Mouse (Mus musculus) intestine, postnatal 0 days (tissue): Measurements from ENCODE around the gene Crlf3. TPM values are rescaled to one million over a fixed set of nuclear protein-coding genes. Genes with fewer than 3 reads are reported as not detected.
"Not testable (repeated sequence)": the region's sequence is repeated elsewhere in the genome, so short reads cannot be mapped to it uniquely, and the experiment has no call there.

ENCODE experiments used
- ATAC-seq: fragments of 200-750 bp; cut with Nextera tagmentation; 2 replicates; pipeline ENCODE4 v1.8.0; 2017; ENCODE audit warnings: mild to moderate bottlenecking, moderate TSS enrichment, moderate library complexity
- H3K27ac ChIP-seq: fragments of 300-500 bp; sonication (generic); 2 replicates; pipeline ENCODE4 v1.5.1; 2014; ENCODE audit warnings: mild to moderate bottlenecking, low read depth, low read length, moderate library complexity
- H3K27me3 ChIP-seq: fragments of 300-500 bp; sonication (generic); replicated peaks from 2 replicates; pipeline ENCODE4 v1.6.1; 2014; ENCODE audit warnings: low read length, mixed read lengths; ENCODE audit not compliant: control insufficient read depth, insufficient read depth
- H3K36me3 ChIP-seq: fragments of 300-500 bp; sonication (generic); 2 replicates; pipeline ENCODE4 v1.6.1; 2014; ENCODE audit warnings: mild to moderate bottlenecking, moderate library complexity; ENCODE audit not compliant: control insufficient read depth, insufficient read depth
- H3K4me1 ChIP-seq: fragments of 300-500 bp; sonication (generic); replicated peaks from 2 replicates; pipeline ENCODE4 v1.6.1; 2014; ENCODE audit warnings: antibody characterized with exemption, low read length, mixed read lengths; ENCODE audit not compliant: control insufficient read depth, insufficient read depth
- H3K4me2 ChIP-seq: fragments of 300-500 bp; sonication (generic); replicated peaks from 2 replicates; pipeline ENCODE4 v1.6.1; 2014; ENCODE audit warnings: low read depth, mild to moderate bottlenecking, moderate library complexity
- H3K4me3 ChIP-seq: fragments of 300-500 bp; sonication (generic); 2 replicates; pipeline ENCODE4 v1.5.1; 2014; ENCODE audit warnings: low read depth, low read length
- H3K9ac ChIP-seq: fragments of 300-500 bp; sonication (generic); 2 replicates; pipeline ENCODE4 v1.6.1; 2014; ENCODE audit warnings: mild to moderate bottlenecking, low read depth, low read length
- H3K9me3 ChIP-seq: fragments of 300-500 bp; sonication (generic); 2 replicates; pipeline ENCODE4 v1.6.1; 2016; ENCODE audit warnings: mixed run types; ENCODE audit not compliant: control insufficient read depth
- CTCF ChIP-seq: sonication (generic); IDR thresholded peaks from 2 replicates; pipeline ENCODE4 v1.5.1; 2016; ENCODE audit warnings: low read depth, mild to moderate bottlenecking, control low read depth, antibody characterized with exemption, moderate library complexity
- WGBS: fragments of 180-500 bp; shearing (Covaris S2); extraction: QIAGEN DNeasy Blood & Tissue Kit; methylation state at CpG from one replicate; pipeline ENCODE4 v1.1.7; 2014; 5-methylcytosine and 5-hydroxymethylcytosine counted together
- polyA plus RNA-seq: library from polyadenylated mRNA; unstranded; fragments of >200 nt; fragmentation: Nextera tagmentation; extraction: Ambion mirVana; gene quantifications from 2 replicates; pipeline ENCODE4 v1.2.1, GENCODE M21; 2015

Gene Crlf3
- polyA plus RNA-seq, 1 experiment from 2014 or later: 13.2 TPM

DNA sequence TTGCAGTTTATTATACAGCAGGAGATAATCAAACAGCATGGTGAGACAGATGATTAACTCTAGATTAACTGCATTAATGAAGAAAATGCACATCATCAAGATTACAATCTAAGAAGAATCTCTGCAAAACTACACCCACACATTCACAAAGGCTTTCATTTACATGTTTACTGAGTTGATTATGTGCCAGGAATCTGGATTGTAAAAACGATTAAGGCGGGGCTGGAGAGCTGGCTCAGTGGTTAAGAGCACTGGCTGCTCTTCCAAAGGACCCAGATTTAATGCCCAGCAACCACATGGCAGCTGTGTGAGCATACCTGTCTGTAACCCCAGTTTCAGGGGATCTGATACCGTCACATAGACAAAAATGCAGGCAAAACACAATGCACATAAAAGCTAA lies 11.0 kb downstream of the Crlf3 start:
- 73% methylated on average over 3 of the region's 3 CpGs for WGBS
- Histone ChIP-seq H3K4me1 (no peaks in the 10 kb centered on the region), H3K4me3 (no peak overlapping the region), H3K9me3 (no peaks in the 10 kb centered on the region), H3K9ac (no peak overlapping the region), H3K27me3 (no peaks in the 10 kb centered on the region), H3K27ac (no peak overlapping the region), H3K4me2 (no peak overlapping the region), H3K36me3 (no peaks in the 10 kb centered on the region)
- ATAC-seq: no peak
- TF ChIP-seq CTCF: no peak

DNA sequence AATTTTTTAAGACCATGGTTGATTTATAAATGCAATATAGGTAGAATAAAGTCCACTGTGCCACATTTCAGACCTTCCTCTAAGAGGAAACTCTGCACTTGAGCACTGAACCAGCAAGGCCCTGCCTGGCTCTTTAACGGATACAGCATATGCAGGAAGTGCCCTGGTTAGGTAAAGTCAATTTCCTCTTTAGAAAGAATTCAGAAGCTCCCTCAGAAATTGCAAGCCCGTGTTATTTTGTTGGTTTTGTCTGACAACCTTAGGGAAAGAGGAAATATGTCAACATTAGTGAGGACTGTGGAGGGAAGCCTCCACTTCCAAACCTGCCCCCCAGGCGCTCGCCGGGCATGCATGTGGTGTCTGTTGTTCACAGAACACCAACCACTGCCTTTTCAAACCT lies 13.2 kb downstream of the Crlf3 start:
- no peak for TF ChIP-seq CTCF
- Histone ChIP-seq H3K27ac (no peak overlapping the region), H3K4me3 (no peak overlapping the region), H3K9me3 (no peaks in the 10 kb centered on the region), H3K4me2 (no peak overlapping the region), H3K36me3 (no peaks in the 10 kb centered on the region), H3K27me3 (no peaks in the 10 kb centered on the region), H3K4me1 (no peaks in the 10 kb centered on the region), H3K9ac (no peak overlapping the region)
- 65% methylated on average over 5 of the region's 5 CpGs for WGBS
- ATAC-seq: no peak

DNA sequence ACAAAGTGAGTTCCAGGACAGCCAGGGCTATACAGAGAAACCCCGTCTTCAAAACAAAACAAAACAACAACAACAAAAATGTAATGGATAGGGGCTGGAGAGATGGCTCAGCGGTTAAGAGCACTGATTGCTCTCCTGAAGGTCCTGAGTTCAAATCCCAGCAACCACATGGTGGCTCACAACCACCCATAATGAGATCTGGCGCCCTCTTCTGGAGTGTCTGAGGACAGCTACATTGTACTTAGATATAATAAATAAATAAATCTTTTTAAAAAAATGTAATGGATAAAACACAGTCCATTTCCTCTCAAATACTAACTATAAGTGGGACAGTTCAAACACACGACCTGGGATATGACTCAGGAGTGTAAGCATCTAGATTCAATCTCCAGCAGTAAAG lies 14.4 kb downstream of the Crlf3 start:
- not testable (repeated sequence) for H3K27ac ChIP-seq, H3K4me1 ChIP-seq, H3K4me3 ChIP-seq, H3K9ac ChIP-seq, H3K4me2 ChIP-seq, H3K27me3 ChIP-seq, H3K36me3 ChIP-seq, H3K9me3 ChIP-seq, ATAC-seq
- 84% methylated on average over 4 of the region's 4 CpGs for WGBS
- peak; percentile 19 for TF ChIP-seq CTCF

DNA sequence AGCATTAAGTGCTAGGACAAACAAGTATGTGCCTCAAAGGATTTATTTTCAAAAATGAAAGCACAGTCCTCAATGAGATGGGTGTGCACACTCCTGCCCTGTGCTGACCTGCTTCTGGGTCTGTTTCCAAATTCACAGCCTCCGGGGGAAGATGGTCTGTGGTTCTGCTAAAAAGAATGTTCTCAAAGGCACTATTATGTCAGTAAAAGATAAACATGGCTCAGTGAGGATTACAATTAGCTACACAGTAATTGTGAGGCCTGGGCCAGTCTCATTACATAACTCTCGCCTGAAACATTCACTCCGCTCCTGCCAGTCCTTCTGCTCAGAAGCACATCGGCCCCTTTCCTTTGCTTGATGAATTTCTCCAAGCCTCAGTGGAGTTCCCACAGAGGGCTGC lies 18.6 kb downstream of the Crlf3 start:
- 62% methylated on average over 4 of the region's 4 CpGs for WGBS
- TF ChIP-seq CTCF: no peak
- H3K27ac ChIP-seq: no peak overlapping the region
- ATAC-seq: no peak
- H3K4me3 ChIP-seq: no peak overlapping the region
- peaks cover 30% of the 10 kb centered on the region for H3K36me3 ChIP-seq
- no peak overlapping the region for H3K9ac ChIP-seq
- no peaks in the 10 kb centered on the region for H3K4me1 ChIP-seq
- H3K27me3 ChIP-seq: no peaks in the 10 kb centered on the region
- no peaks in the 10 kb centered on the region for H3K9me3 ChIP-seq
- H3K4me2 ChIP-seq: no peak overlapping the region

DNA sequence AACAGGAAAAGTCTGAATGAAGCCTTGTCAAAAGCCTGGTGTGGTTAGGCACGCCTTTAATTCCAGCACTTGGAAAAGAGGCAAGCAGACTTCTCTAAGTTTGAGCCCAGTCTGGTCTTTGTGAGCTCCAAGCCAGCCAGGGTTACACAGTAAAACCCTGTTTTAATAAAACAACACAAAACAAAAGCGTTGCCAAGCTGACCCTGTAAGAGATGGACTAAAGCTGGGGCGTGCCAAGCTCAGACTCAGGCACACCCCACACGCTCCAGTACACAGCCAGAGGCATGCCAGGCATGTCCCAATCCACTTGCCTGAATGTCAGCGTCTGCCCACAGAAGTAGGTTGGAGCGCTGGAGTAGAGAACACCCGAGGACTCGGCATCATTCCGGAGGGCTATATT lies 24.6 kb downstream of the Crlf3 start:
- no peak overlapping the region for H3K4me2 ChIP-seq
- WGBS: 91% methylated on average over 9 of the region's 9 CpGs
- H3K36me3 ChIP-seq: peaks cover 49% of the 10 kb centered on the region
- no peak overlapping the region for H3K9ac ChIP-seq
- H3K9me3 ChIP-seq: no peaks in the 10 kb centered on the region
- no peak overlapping the region for H3K27ac ChIP-seq
- H3K4me1 ChIP-seq: no peaks in the 10 kb centered on the region
- no peak for ATAC-seq
- no peaks in the 10 kb centered on the region for H3K27me3 ChIP-seq
- H3K4me3 ChIP-seq: no peak overlapping the region
- no peak for TF ChIP-seq CTCF

DNA sequence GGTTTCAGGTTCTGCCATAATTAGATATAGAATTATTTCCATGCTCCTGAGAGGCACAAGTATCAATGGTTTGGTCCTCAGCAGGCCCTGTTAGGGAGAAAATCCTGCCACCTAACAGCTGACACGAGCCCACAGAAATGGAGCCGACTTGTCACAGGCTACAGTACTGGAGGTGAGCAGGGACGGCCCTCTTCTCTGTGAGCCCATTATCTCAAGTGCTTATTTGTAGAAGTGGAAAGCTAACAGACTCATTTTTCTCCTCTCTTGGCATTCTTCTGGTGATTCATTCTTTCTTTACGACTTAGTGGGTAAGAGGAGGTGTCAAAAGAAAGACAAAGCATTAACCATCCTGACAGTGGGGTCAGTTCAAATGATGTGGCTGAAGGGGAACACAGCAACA lies 26.1 kb downstream of the Crlf3 start:
- Histone ChIP-seq H3K9me3 (no peaks in the 10 kb centered on the region), H3K4me1 (no peaks in the 10 kb centered on the region), H3K9ac (no peak overlapping the region), H3K4me2 (no peak overlapping the region), H3K27me3 (no peaks in the 10 kb centered on the region), H3K27ac (no peak overlapping the region), H3K36me3 (peaks cover 39% of the 10 kb centered on the region), H3K4me3 (no peak overlapping the region)
- TF ChIP-seq CTCF: no peak
- no peak for ATAC-seq
- 50% methylated on average over 4 of the region's 4 CpGs for WGBS

DNA sequence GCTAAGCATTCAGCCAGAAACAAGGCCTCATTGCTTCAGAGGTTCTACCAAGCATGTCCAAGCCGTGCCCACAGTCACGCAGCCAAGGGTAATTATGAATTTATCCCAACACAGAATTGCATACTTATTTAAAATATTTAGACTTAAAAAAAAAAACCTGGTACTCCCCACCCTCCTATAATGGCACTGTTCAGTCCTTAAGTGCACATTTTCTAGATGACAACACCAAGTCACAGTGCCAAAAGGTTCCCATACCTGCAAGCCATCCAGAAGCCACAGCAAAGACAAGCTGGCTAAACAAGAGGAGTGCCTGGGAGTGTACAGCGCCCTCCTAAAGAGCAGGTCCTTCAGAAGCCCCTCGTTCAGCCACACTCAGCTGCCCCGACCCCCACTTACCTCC lies 27.6 kb downstream of the Crlf3 start:
- WGBS: 91% methylated on average over 5 of the region's 5 CpGs
- Histone ChIP-seq H3K9me3 (no peaks in the 10 kb centered on the region), H3K9ac (no peak overlapping the region), H3K4me1 (no peaks in the 10 kb centered on the region), H3K4me2 (no peak overlapping the region), H3K27me3 (no peaks in the 10 kb centered on the region), H3K4me3 (no peak overlapping the region), H3K36me3 (peaks cover 40% of the 10 kb centered on the region), H3K27ac (no peak overlapping the region)
- ATAC-seq: no peak
- no peak for TF ChIP-seq CTCF
